Mouse (Mus musculus) midbrain, embryonic 13.5 days (tissue): Measurements from ENCODE around the gene Ftcd. TPM values are rescaled to one million over a fixed set of nuclear protein-coding genes. Genes with fewer than 3 reads are reported as not detected.

Experiments used
- ATAC-seq: fragments of 200-750 bp; cut with Nextera tagmentation; 2 replicates; pipeline ENCODE4 v1.8.0; 2017; ENCODE audit warnings: mild to moderate bottlenecking, moderate TSS enrichment, moderate library complexity
- H3K27ac ChIP-seq: fragments of 300-500 bp; sonication (generic); 2 replicates; pipeline ENCODE4 v1.5.1; 2015; ENCODE audit warnings: inconsistent platforms, mild to moderate bottlenecking, moderate library complexity
- H3K27me3 ChIP-seq: fragments of 300-500 bp; sonication (generic); 2 replicates; pipeline ENCODE4 v1.6.1; 2015; ENCODE audit warnings: mild to moderate bottlenecking, inconsistent platforms
- H3K36me3 ChIP-seq: fragments of 300-500 bp; sonication (generic); 2 replicates; pipeline ENCODE4 v1.6.1; 2015; ENCODE audit warnings: mild to moderate bottlenecking, inconsistent platforms
- H3K4me1 ChIP-seq: fragments of 300-500 bp; sonication (generic); replicated peaks from 2 replicates; pipeline ENCODE4 v1.6.1; 2015; ENCODE audit warnings: inconsistent platforms
- H3K4me2 ChIP-seq: fragments of 300-500 bp; sonication (generic); replicated peaks from 2 replicates; pipeline ENCODE4 v1.6.1; 2015; ENCODE audit warnings: moderate library complexity, mild to moderate bottlenecking, inconsistent platforms
- H3K4me3 ChIP-seq: fragments of 300-500 bp; sonication (generic); replicated peaks from 2 replicates; pipeline ENCODE4 v1.5.1; 2015; ENCODE audit warnings: mild to moderate bottlenecking, inconsistent platforms
- H3K9ac ChIP-seq: fragments of 300-500 bp; sonication (generic); replicated peaks from 2 replicates; pipeline ENCODE4 v1.6.1; 2015; ENCODE audit warnings: mild to moderate bottlenecking, inconsistent platforms
- H3K9me3 ChIP-seq: fragments of 300-500 bp; sonication (generic); 2 replicates; pipeline ENCODE4 v1.6.1; 2016; ENCODE audit warnings: mild to moderate bottlenecking, inconsistent platforms
- WGBS: fragments of 180-500 bp; shearing (Covaris S2); methylation state at CpG from one replicate; pipeline ENCODE4 v1.1.7; 2015; 5-methylcytosine and 5-hydroxymethylcytosine counted together
- polyA plus RNA-seq: library from polyadenylated mRNA; unstranded; fragments of >200 nt; fragmentation: Nextera tagmentation; extraction: Ambion mirVana; gene quantifications from 2 replicates; pipeline ENCODE4 v1.2.1, GENCODE M21; 2015

Gene Ftcd
- polyA plus RNA-seq, 1 experiment from 2014 or later, result 0.15 TPM

DNA sequence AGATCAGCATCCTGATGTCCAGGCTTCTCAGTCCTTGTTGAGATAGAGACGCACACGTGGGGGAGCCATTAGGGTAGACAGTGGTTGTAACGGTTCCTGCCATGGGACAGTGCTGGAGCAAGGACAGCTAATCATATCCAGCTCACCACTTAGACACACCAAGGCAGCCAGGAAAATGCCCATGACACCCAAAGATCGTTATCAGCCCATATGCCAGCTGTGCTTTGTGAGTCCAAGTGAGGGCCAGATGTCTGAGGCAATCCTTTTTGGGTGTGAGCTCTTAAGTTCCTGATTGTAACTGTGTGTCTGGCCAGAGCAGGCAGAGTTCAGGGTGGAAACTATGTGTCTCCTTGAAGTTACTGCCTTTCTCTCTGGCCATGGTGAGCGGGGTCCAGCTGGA, 21.4 kb upstream of the Ftcd start:
- H3K9ac ChIP-seq, result no peak overlapping the region
- 91% methylated on average over 5 of the region's 5 CpGs for WGBS
- H3K4me1 ChIP-seq, result no peaks in the 10 kb centered on the region
- ATAC-seq, result no peak
- H3K27me3 ChIP-seq, result no peaks in the 10 kb centered on the region
- H3K4me3 ChIP-seq, result no peak overlapping the region
- no peaks in the 10 kb centered on the region for H3K9me3 ChIP-seq
- H3K4me2 ChIP-seq, result no peak overlapping the region
- no peak overlapping the region for H3K27ac ChIP-seq
- peaks cover 73% of the 10 kb centered on the region for H3K36me3 ChIP-seq

GRCm38 (mm10) chr10:76561972-76562371, 13.5 kb upstream of the Ftcd start, which contains the start of gene Spatc1l:
TSS of gene Spatc1l (plus strand) at chr10:76562272.
- H3K4me2 ChIP-seq, result no peak within 1 kb of the TSS
- no peak for ATAC-seq
- WGBS, result 94% methylated on average over 10 of the region's 10 CpGs

DNA sequence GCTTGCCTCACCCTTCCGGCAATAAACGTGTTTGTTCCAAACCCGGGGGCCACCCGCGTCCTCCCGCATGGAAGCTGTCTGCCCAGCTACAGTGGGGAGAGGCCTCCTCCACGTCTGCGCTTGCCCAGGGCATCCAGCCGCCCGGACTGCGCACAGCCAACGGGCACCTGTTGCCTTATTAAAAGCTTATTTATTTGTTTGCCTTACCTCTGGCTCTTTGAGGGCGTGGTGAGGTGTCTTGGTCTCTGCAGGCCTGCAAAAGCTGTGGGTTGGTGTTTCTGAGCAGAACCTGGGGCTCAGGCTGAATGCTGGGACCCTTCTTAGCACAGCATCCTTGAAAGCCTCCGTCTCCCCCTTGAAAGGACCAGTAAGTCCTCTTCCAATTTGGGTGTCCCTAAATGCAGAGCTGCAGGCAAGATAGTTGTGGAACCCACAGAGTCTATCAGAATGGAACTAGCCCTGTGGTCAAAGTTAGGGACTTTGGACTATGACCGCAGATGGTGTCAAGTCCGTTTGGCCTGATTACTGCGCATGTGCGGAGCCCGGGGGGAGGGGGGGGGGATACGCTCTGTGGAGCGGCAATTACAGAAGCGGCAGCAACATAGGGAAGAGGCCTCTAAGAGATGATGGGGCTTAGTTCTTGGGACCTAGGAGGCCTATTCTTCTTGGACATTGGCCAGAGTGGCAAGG, 5.3 kb upstream of the Ftcd start:
- no peaks in the 10 kb centered on the region for H3K4me1 ChIP-seq
- H3K4me3 ChIP-seq, result no peak overlapping the region
- no peak overlapping the region for H3K27ac ChIP-seq
- H3K9me3 ChIP-seq, result no peaks in the 10 kb centered on the region
- no peaks in the 10 kb centered on the region for H3K27me3 ChIP-seq
- H3K4me2 ChIP-seq, result no peak overlapping the region
- no peak overlapping the region for H3K9ac ChIP-seq
- no peaks in the 10 kb centered on the region for H3K36me3 ChIP-seq
- WGBS, result 93% methylated on average over 22 of the region's 22 CpGs
- ATAC-seq, result no peak

More at GRCm38 (mm10) chr10:76561972-76562371, 13.5 kb upstream of the Ftcd start, which contains the start of gene Spatc1l:
- H3K4me3 ChIP-seq, result no peak within 1 kb of the TSS
- 0 out of 2 replicates have a peak, but pooled peaks cover 4% of the 10 kb centered on the region for H3K36me3 ChIP-seq
- H3K27me3 ChIP-seq, result no peaks in the 10 kb centered on the region
- no peaks in the 10 kb centered on the region for H3K9me3 ChIP-seq
- no peaks in the 10 kb centered on the region for H3K4me1 ChIP-seq
- H3K27ac ChIP-seq, result no peak within 1 kb of the TSS
- no peak within 1 kb of the TSS for H3K9ac ChIP-seq

DNA sequence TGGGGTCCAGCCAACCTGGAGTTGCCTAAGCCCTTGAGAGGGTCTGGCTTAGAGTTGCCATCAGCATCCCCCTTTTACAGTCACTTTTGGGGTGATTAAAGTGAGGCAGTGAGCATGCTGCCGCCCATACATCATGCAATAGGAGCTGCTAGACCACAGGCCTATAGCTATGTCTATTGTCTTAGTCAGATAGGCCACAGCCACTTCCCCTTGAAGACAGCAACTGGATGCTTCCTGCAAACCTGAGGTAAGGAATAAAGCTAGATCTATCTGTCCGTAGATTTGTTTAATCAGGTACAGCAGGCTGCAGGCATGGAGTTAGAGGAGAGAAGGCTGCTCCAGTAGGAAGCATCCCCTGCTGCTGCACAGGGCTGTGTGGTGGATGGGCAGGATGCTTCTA, 4.4 kb upstream of the Ftcd start:
- Histone ChIP-seq H3K4me2 (no peak overlapping the region), H3K9me3 (no peaks in the 10 kb centered on the region), H3K4me3 (no peak overlapping the region), H3K9ac (no peak overlapping the region), H3K36me3 (no peaks in the 10 kb centered on the region), H3K27ac (no peak overlapping the region), H3K27me3 (no peaks in the 10 kb centered on the region), H3K4me1 (no peaks in the 10 kb centered on the region)
- WGBS, result 67% methylated on average over 2 of the region's 2 CpGs
- no peak for ATAC-seq

- no peak for ATAC-seq
- 28% methylated on average over 3 of the region's 3 CpGs for WGBS
Measured at GRCm38 (mm10) chr10:76572151-76572550, 3.3 kb upstream of the Ftcd start.

GRCm38 (mm10) chr10:76576920-76577319, 1.5 kb downstream of the Ftcd start:
- ATAC-seq, result no peak

More at GRCm38 (mm10) chr10:76572151-76572550, 3.3 kb upstream of the Ftcd start:
- Histone ChIP-seq H3K36me3 (no peaks in the 10 kb centered on the region), H3K4me3 (no peak overlapping the region), H3K27ac (no peak overlapping the region), H3K27me3 (no peaks in the 10 kb centered on the region), H3K9me3 (no peaks in the 10 kb centered on the region), H3K4me1 (no peaks in the 10 kb centered on the region), H3K4me2 (no peak overlapping the region), H3K9ac (no peak overlapping the region)

DNA sequence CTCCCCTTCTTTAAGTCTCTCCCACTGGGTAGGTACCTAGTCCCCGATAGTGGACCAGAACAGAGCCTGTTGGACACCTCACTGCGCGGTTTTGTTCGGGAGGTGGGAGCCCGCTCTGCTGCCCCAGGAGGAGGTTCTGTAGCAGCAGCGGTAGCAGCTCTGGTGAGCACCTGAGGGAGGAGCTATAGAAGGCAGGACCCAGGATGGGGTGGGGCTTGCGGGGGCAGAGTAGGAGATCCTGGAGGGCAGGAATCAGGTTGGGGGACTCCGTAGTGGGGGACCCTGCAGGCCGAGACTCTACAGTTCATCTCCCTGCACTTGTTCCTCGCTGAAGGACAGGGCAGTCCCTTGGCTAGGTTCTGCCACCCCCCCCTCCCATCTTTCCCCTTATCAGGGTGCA, 8.7 kb downstream of the Ftcd start:
- Histone ChIP-seq H3K9ac (no peak overlapping the region), H3K4me1 (0 out of 2 replicates have a peak, but pooled peaks cover 3% of the 10 kb centered on the region), H3K4me3 (0 out of 2 replicates have a peak overlapping the region, but pooled peaks have one; percentile 4), H3K4me2 (peak overlapping the region; percentile 29; the same call in 1 of the 2 replicates), H3K36me3 (no peaks in the 10 kb centered on the region), H3K27ac (no peak overlapping the region), H3K9me3 (no peaks in the 10 kb centered on the region), H3K27me3 (no peaks in the 10 kb centered on the region)
- WGBS, result 19% methylated on average over 10 of the region's 10 CpGs
- ATAC-seq, result no peak

More at GRCm38 (mm10) chr10:76576920-76577319, 1.5 kb downstream of the Ftcd start:
- no peak overlapping the region for H3K4me2 ChIP-seq
- H3K4me3 ChIP-seq, result no peak overlapping the region
- no peak overlapping the region for H3K27ac ChIP-seq
- no peaks in the 10 kb centered on the region for H3K27me3 ChIP-seq
- no peaks in the 10 kb centered on the region for H3K4me1 ChIP-seq
- no peaks in the 10 kb centered on the region for H3K9me3 ChIP-seq
- no peak overlapping the region for H3K9ac ChIP-seq
- H3K36me3 ChIP-seq, result no peaks in the 10 kb centered on the region
- 79% methylated on average over 7 of the region's 7 CpGs for WGBS

GRCm38 (mm10) chr10:76586190-76586589, 10.7 kb downstream of the Ftcd start:
- H3K27me3 ChIP-seq, result no peaks in the 10 kb centered on the region
- H3K9me3 ChIP-seq, result no peaks in the 10 kb centered on the region
- no peaks in the 10 kb centered on the region for H3K36me3 ChIP-seq
- 78% methylated on average over 1 of the region's 1 CpGs for WGBS
- 0 out of 2 replicates have a peak, but pooled peaks cover 3% of the 10 kb centered on the region for H3K4me1 ChIP-seq
- ATAC-seq, result no peak
- H3K27ac ChIP-seq, result no peak overlapping the region
- H3K9ac ChIP-seq, result no peak overlapping the region
- no peak overlapping the region for H3K4me3 ChIP-seq
- no peak overlapping the region for H3K4me2 ChIP-seq

DNA sequence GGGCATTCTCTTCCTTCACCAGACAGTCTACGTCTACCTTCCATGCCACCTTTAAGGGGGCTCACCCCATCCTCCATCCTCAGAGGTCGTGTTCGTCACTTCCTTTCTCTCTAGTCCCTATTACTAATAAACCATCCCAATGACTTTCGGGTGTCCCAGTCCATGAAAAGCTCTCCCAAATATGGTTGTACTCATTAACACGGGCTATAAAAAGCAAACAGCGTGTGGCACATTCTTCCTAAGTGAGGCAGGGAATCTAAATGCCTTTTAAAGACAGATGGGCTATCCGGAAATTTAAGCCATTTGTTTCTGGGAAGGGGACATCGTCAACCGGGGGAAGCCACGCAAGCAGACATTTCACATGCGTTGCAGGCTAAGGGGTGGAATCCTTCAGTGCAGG, 14.7 kb downstream of the Ftcd start:
- no peak for ATAC-seq
- Histone ChIP-seq H3K27ac (no peak overlapping the region), H3K36me3 (no peaks in the 10 kb centered on the region), H3K4me3 (no peak overlapping the region), H3K9ac (no peak overlapping the region), H3K4me2 (no peak overlapping the region), H3K9me3 (no peaks in the 10 kb centered on the region), H3K27me3 (no peaks in the 10 kb centered on the region), H3K4me1 (no peaks in the 10 kb centered on the region)
- WGBS, result 90% methylated on average over 11 of the region's 11 CpGs

GRCm38 (mm10) chr10:76596338-76596737, 20.9 kb downstream of the Ftcd start:
- no peak overlapping the region for H3K4me2 ChIP-seq
- ATAC-seq, result no peak
- no peaks in the 10 kb centered on the region for H3K27me3 ChIP-seq
- H3K4me3 ChIP-seq, result no peak overlapping the region
- H3K36me3 ChIP-seq, result no peaks in the 10 kb centered on the region
- WGBS, result 93% methylated on average over 31 of the region's 31 CpGs
- no peaks in the 10 kb centered on the region for H3K4me1 ChIP-seq
- no peak overlapping the region for H3K9ac ChIP-seq
- H3K9me3 ChIP-seq, result no peaks in the 10 kb centered on the region
- H3K27ac ChIP-seq, result no peak overlapping the region

GRCm38 (mm10) chr10:76602690-76603089, 27.2 kb downstream of the Ftcd start:
- Histone ChIP-seq H3K9me3 (no peaks in the 10 kb centered on the region), H3K4me3 (no peak overlapping the region), H3K4me2 (no peak overlapping the region), H3K9ac (no peak overlapping the region), H3K27ac (no peak overlapping the region), H3K27me3 (no peaks in the 10 kb centered on the region), H3K36me3 (no peaks in the 10 kb centered on the region), H3K4me1 (no peaks in the 10 kb centered on the region)
- ATAC-seq, result no peak
- 89% methylated on average over 3 of the region's 3 CpGs for WGBS

DNA sequence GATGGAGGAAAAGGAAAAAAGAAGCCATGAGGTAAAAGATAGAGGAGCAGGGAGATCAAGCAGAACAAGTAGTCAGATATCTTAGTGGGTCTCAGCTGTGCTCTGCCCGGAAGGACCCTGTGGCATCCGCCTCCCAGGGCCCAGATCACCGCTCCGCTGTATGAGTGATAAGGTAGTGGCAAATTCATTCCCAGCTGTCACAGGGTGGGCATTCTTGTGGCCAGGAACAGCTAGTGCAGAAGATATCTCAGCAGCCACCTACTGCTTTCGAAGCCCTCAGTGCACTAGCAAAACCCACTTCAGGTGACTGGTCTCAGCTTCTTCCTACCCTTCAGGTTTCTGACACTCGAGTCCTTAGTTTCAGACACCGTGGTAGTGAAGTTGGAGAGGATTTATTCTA, 37.0 kb downstream of the Ftcd start:
- Histone ChIP-seq H3K4me1 (no peaks in the 10 kb centered on the region), H3K36me3 (no peaks in the 10 kb centered on the region), H3K27ac (no peak overlapping the region), H3K27me3 (no peaks in the 10 kb centered on the region), H3K9ac (no peak overlapping the region), H3K4me2 (no peak overlapping the region), H3K9me3 (no peaks in the 10 kb centered on the region), H3K4me3 (no peak overlapping the region)
- 90% methylated on average over 7 of the region's 7 CpGs for WGBS
- ATAC-seq, result no peak
